Mouse (Mus musculus) kidney, adult 10 weeks (tissue): ENCODE measurements around the gene 9630041A04Rik. TPM values are rescaled to one million over a fixed set of nuclear protein-coding genes. Genes with fewer than 3 reads are reported as not detected.

Experiments used
- polyA plus RNA-seq: library from polyadenylated mRNA; stranded (reverse); fragments of 350-450 nt; fragmentation: Illumina TruSeq; extraction: RNeasy Lipid Tissue Mini Kit (QIAGEN cat#74804); gene quantifications from one replicate; pipeline ENCODE4 v1.2.3, GENCODE M21; 2014; ENCODE audit warnings: low read depth, low replicate concordance

The 9630041A04Rik gene
- polyA plus RNA-seq, result not detected

GRCm38 (mm10) chr9:101861596-101862471 lies at the start of gene 9630041A04Rik:
9630041A04Rik (plus strand) TSS chr9:101861841.

